Mouse (Mus musculus) stomach, embryonic 15.5 days (tissue): ENCODE results near the gene Zfp593. TPM values are rescaled to one million over a fixed set of nuclear protein-coding genes. Genes with fewer than 3 reads are reported as not detected.

Experiments
- ATAC-seq: fragments of 200-750 bp; cut with Nextera tagmentation; 2 replicates; pipeline ENCODE4 v1.8.0; 2017; ENCODE audit warnings: low read depth, moderate number of reproducible peaks, moderate TSS enrichment; ENCODE audit not compliant: insufficient read depth, low FRiP score
- H3K27ac ChIP-seq: fragments of 300-500 bp; sonication (generic); 2 replicates; pipeline ENCODE4 v1.5.1; 2015; ENCODE audit warnings: mild to moderate bottlenecking, inconsistent platforms
- H3K27me3 ChIP-seq: fragments of 300-500 bp; sonication (generic); replicated peaks from 2 replicates; pipeline ENCODE4 v1.6.1; 2015; ENCODE audit warnings: inconsistent platforms
- H3K36me3 ChIP-seq: fragments of 300-500 bp; sonication (generic); 2 replicates; pipeline ENCODE4 v1.6.1; 2015; ENCODE audit warnings: inconsistent platforms
- H3K4me1 ChIP-seq: fragments of 300-500 bp; sonication (generic); 2 replicates; pipeline ENCODE4 v1.6.1; 2015; ENCODE audit warnings: inconsistent platforms
- H3K4me2 ChIP-seq: fragments of 300-500 bp; sonication (generic); 2 replicates; pipeline ENCODE4 v1.6.1; 2015; ENCODE audit warnings: mild to moderate bottlenecking, inconsistent platforms
- H3K4me3 ChIP-seq: fragments of 300-500 bp; sonication (generic); replicated peaks from 2 replicates; pipeline ENCODE4 v1.5.1; 2015; ENCODE audit warnings: inconsistent platforms
- H3K9ac ChIP-seq: fragments of 300-500 bp; sonication (generic); 2 replicates; pipeline ENCODE4 v1.6.1; 2015; ENCODE audit warnings: inconsistent platforms
- H3K9me3 ChIP-seq: fragments of 300-500 bp; sonication (generic); 2 replicates; pipeline ENCODE4 v1.6.1; 2016; ENCODE audit warnings: inconsistent platforms
- WGBS: fragments of 180-500 bp; shearing (Covaris S2); methylation state at CpG from one replicate; pipeline ENCODE4 v1.1.7; 2015; 5-methylcytosine and 5-hydroxymethylcytosine counted together
- polyA plus RNA-seq: library from polyadenylated mRNA; unstranded; fragments of >200 nt; fragmentation: Nextera tagmentation; extraction: Ambion mirVana; gene quantifications from 2 replicates; pipeline ENCODE4 v1.2.1, GENCODE M21; 2015

Gene Zfp593
- polyA plus RNA-seq, 1 experiment from 2014 or later, result 15.1 TPM

- ATAC-seq, result no peak
- WGBS, result 92% methylated on average over 17 of the region's 17 CpGs
- H3K4me3 ChIP-seq, result peak within 1 kb of the TSS; percentile 87
- H3K27me3 ChIP-seq, result peaks cover 15% of the 10 kb centered on the region
- H3K9ac ChIP-seq, result no peak within 1 kb of the TSS
- H3K4me2 ChIP-seq, result peak within 1 kb of the TSS; percentile 93
- H3K27ac ChIP-seq, result no peak within 1 kb of the TSS
- no peaks in the 10 kb centered on the region for H3K36me3 ChIP-seq
- H3K9me3 ChIP-seq, result no peaks in the 10 kb centered on the region
- H3K4me1 ChIP-seq, result peaks cover 15% of the 10 kb centered on the region
Observed at GRCm38 (mm10) chr4:134243516-134244250, 1.7 kb downstream of the Zfp593 start, which contains the start of gene E130218I03Rik. Gene E130218I03Rik (plus strand): TSS chr4:134243662.

GRCm38 (mm10) chr4:134238686-134239085 lies 6.7 kb downstream of the Zfp593 start:
- Histone ChIP-seq H3K27me3 (0 out of 2 replicates have a peak, but pooled peaks cover 2% of the 10 kb centered on the region), H3K9me3 (no peaks in the 10 kb centered on the region), H3K9ac (no peak overlapping the region), H3K4me3 (peak overlapping the region; percentile 37), H3K4me1 (peaks cover 8% of the 10 kb centered on the region; the same call in 1 of the 2 replicates), H3K4me2 (peak overlapping the region; percentile 49), H3K27ac (no peak overlapping the region), H3K36me3 (no peaks in the 10 kb centered on the region)
- ATAC-seq, result no peak
- WGBS, result 5% methylated on average over 10 of the region's 10 CpGs

GRCm38 (mm10) chr4:134238279-134238651 lies 7.1 kb downstream of the Zfp593 start, which contains the start of gene Cnksr1:
Gene Cnksr1 (minus strand): TSS chr4:134238399.
- peak within 1 kb of the TSS; percentile 6; the same call in 1 of the 2 replicates for H3K9ac ChIP-seq

GRCm38 (mm10) chr4:134237582-134238278 lies 7.7 kb downstream of the Zfp593 start:
- Histone ChIP-seq H3K4me2 (peak overlapping the region; percentile 49), H3K27me3 (0 out of 2 replicates have a peak, but pooled peaks cover 2% of the 10 kb centered on the region), H3K9me3 (no peaks in the 10 kb centered on the region), H3K36me3 (no peaks in the 10 kb centered on the region), H3K27ac (peak overlapping the region; percentile 67), H3K4me3 (peak overlapping the region; percentile 37), H3K9ac (peak overlapping the region; percentile 6; the same call in 1 of the 2 replicates), H3K4me1 (peaks cover 8% of the 10 kb centered on the region; the same call in 1 of the 2 replicates)
- peak; percentile 51 for ATAC-seq
- 21% methylated on average over 19 of the region's 19 CpGs for WGBS

More at GRCm38 (mm10) chr4:134238279-134238651, 7.1 kb downstream of the Zfp593 start, which contains the start of gene Cnksr1:
- peaks cover 8% of the 10 kb centered on the region; the same call in 1 of the 2 replicates for H3K4me1 ChIP-seq
- peak within 1 kb of the TSS; percentile 67 for H3K27ac ChIP-seq
- H3K36me3 ChIP-seq, result no peaks in the 10 kb centered on the region
- peak within 1 kb of the TSS; percentile 49 for H3K4me2 ChIP-seq
- H3K27me3 ChIP-seq, result 0 out of 2 replicates have a peak, but pooled peaks cover 2% of the 10 kb centered on the region
- 5% methylated on average over 18 of the region's 18 CpGs for WGBS
- H3K4me3 ChIP-seq, result peak within 1 kb of the TSS; percentile 37
- ATAC-seq, result peak; percentile 94
- no peaks in the 10 kb centered on the region for H3K9me3 ChIP-seq

GRCm38 (mm10) chr4:134234876-134235275 lies 10.5 kb downstream of the Zfp593 start:
- WGBS, result 78% methylated on average over 5 of the region's 5 CpGs
- no peak overlapping the region for H3K4me2 ChIP-seq
- ATAC-seq, result no peak
- H3K4me3 ChIP-seq, result no peak overlapping the region
- H3K9me3 ChIP-seq, result no peaks in the 10 kb centered on the region
- H3K9ac ChIP-seq, result no peak overlapping the region
- 0 out of 2 replicates have a peak, but pooled peaks cover 2% of the 10 kb centered on the region for H3K27me3 ChIP-seq
- peaks cover 8% of the 10 kb centered on the region; the same call in 1 of the 2 replicates for H3K4me1 ChIP-seq
- no peak overlapping the region for H3K27ac ChIP-seq
- H3K36me3 ChIP-seq, result no peaks in the 10 kb centered on the region

GRCm38 (mm10) chr4:134230431-134230830 lies 15.0 kb downstream of the Zfp593 start:
- Histone ChIP-seq H3K4me3 (no peak overlapping the region), H3K4me2 (no peak overlapping the region), H3K9ac (no peak overlapping the region), H3K27ac (no peak overlapping the region), H3K9me3 (no peaks in the 10 kb centered on the region), H3K4me1 (no peaks in the 10 kb centered on the region), H3K36me3 (no peaks in the 10 kb centered on the region), H3K27me3 (no peaks in the 10 kb centered on the region)
- 36% methylated on average over 8 of the region's 8 CpGs for WGBS
- no peak for ATAC-seq

GRCm38 (mm10) chr4:134227194-134227593 lies 18.2 kb downstream of the Zfp593 start, which contains the start of gene Catsper4:
Gene Catsper4 (minus strand): TSS chr4:134227383.
- ATAC-seq, result no peak
- WGBS, result 66% methylated on average over 8 of the region's 8 CpGs
- H3K4me3 ChIP-seq, result no peak within 1 kb of the TSS

GRCm38 (mm10) chr4:134222793-134223600 lies 22.4 kb downstream of the Zfp593 start:
- no peak; the same call in 1 of the 2 replicates for ATAC-seq
- Histone ChIP-seq H3K9ac (no peak overlapping the region), H3K9me3 (no peaks in the 10 kb centered on the region), H3K4me2 (no peak overlapping the region), H3K27me3 (no peaks in the 10 kb centered on the region), H3K36me3 (no peaks in the 10 kb centered on the region), H3K4me1 (no peaks in the 10 kb centered on the region), H3K4me3 (no peak overlapping the region), H3K27ac (no peak overlapping the region)
- 45% methylated on average over 11 of the region's 11 CpGs for WGBS

More at GRCm38 (mm10) chr4:134227194-134227593, 18.2 kb downstream of the Zfp593 start, which contains the start of gene Catsper4:
- no peaks in the 10 kb centered on the region for H3K4me1 ChIP-seq
- no peak within 1 kb of the TSS for H3K27ac ChIP-seq
- no peak within 1 kb of the TSS for H3K9ac ChIP-seq
- H3K27me3 ChIP-seq, result no peaks in the 10 kb centered on the region
- H3K4me2 ChIP-seq, result no peak within 1 kb of the TSS
- no peaks in the 10 kb centered on the region for H3K9me3 ChIP-seq
- no peaks in the 10 kb centered on the region for H3K36me3 ChIP-seq

GRCm38 (mm10) chr4:134206488-134207053 lies 38.8 kb downstream of the Zfp593 start:
- H3K36me3 ChIP-seq, result no peaks in the 10 kb centered on the region
- H3K4me2 ChIP-seq, result no peak overlapping the region
- H3K27me3 ChIP-seq, result no peaks in the 10 kb centered on the region
- no peak overlapping the region for H3K27ac ChIP-seq
- no peaks in the 10 kb centered on the region for H3K9me3 ChIP-seq
- no peak overlapping the region for H3K4me3 ChIP-seq
- no peak for ATAC-seq
- no peak overlapping the region for H3K9ac ChIP-seq
- WGBS, result 49% methylated on average over 6 of the region's 6 CpGs
- no peaks in the 10 kb centered on the region for H3K4me1 ChIP-seq

- Histone ChIP-seq H3K27me3 (no peaks in the 10 kb centered on the region), H3K9ac (no peak overlapping the region), H3K4me3 (no peak overlapping the region), H3K4me2 (no peak overlapping the region), H3K4me1 (no peaks in the 10 kb centered on the region), H3K27ac (no peak overlapping the region), H3K9me3 (no peaks in the 10 kb centered on the region), H3K36me3 (no peaks in the 10 kb centered on the region)
- 78% methylated on average over 17 of the region's 17 CpGs for whole genome bisulfite sequencing
- no peak for ATAC-seq
Observed at GRCm38 (mm10) chr4:134203340-134203896, 42.0 kb downstream of the Zfp593 start.

- no peak for ATAC-seq
- no peaks in the 10 kb centered on the region for H3K27me3 ChIP-seq
- no peaks in the 10 kb centered on the region for H3K36me3 ChIP-seq
- no peak within 1 kb of the TSS for H3K9ac ChIP-seq
- H3K9me3 ChIP-seq, result no peaks in the 10 kb centered on the region
- no peak within 1 kb of the TSS for H3K4me3 ChIP-seq
- no peak within 1 kb of the TSS for H3K4me2 ChIP-seq
- WGBS, result 92% methylated on average over 4 of the region's 4 CpGs
- no peaks in the 10 kb centered on the region for H3K4me1 ChIP-seq
- H3K27ac ChIP-seq, result no peak within 1 kb of the TSS
Observed at GRCm38 (mm10) chr4:134202904-134203303, 42.5 kb downstream of the Zfp593 start, which contains the start of gene Gm7534. Gene Gm7534 (minus strand): TSS chr4:134203004.
